Mouse (Mus musculus) thymus, postnatal 14 days (tissue): Measurements from ENCODE around the gene Nkapd1.
"Not testable (repeated sequence)": the region's sequence is repeated elsewhere in the genome, so short reads cannot be mapped to it uniquely, and the experiment has no call there.

Experiments used
- DNase-seq: peaks from one replicate; pipeline ENCODE4 v3.0.0; 2021

Nkapd1 gene

DNA sequence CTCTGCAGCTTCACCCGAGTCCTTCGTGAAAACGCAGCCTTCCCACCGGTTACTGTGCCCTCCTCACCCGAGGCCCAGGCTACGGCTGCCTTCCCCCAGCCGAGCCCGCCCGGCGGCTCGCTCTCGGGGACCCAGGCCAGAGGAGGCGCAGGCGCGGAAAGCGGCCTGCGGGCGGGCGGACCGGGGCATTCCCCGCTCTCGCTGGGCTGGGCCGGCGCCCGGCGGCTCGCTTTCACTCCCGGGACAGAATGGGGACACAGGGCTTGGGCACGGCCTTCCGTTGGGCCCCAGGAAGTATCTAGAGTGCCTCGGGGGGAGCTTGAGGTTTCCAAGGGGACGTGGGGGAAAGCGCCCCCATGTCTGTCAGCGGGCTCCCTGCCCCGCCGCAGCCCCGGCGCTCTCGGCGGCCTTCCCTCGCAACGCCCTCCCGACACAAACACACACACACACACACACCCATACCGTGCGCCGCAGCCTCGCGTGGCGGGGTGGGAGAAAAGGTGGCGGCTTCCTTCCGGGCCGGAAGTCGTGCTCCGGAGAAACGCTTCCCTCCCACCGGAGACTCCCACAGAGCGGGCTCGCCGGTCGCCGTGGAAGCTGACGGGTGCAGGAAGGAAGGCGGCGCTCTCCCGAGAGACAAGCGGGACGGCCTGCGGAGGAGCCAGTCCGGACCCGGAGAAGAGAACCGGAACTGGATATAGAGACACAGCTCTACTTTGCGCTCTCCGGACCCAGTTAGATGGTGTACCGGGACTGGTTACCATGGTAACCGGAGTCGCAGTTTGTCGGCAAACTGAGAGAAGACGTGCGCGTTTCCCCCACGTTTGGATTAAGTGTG, at the start of gene Nkapd1, which contains the start of gene Pih1d2:
Gene Nkapd1, minus strand, starts transcription at position 699 of the 838 bp plus-strand sequence.
Gene Pih1d2, plus strand, starts transcription at position 556 of the 838 bp plus-strand sequence.
- peak; percentile 87 for DNase-seq

DNA sequence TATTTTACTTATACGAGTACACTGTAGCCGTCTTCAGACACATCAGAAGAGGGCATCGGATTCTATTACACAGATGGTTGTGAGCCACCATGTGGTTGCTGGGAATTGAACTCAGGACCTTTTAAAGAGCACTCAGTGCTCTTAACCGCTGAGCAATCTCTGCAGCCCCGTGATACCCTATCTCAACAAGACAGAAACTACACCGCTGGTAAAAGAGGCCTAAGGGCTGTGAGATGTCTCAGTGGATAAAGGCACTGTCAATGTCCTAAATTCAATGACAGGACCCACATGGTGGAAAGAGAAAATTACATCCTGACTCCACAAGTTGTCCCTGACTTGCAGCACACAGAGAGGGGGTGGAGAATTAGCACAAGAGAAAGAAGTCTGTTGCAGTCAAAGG, 49.2 kb upstream of the Nkapd1 start:
- no peak for DNase-seq

GRCm38 (mm10) chr9:50664826-50665225, 47.6 kb upstream of the Nkapd1 start:
- DNase-seq, result no peak

GRCm38 (mm10) chr9:50660431-50660830, 43.2 kb upstream of the Nkapd1 start:
- DNase-seq, result peak; percentile 55

DNA sequence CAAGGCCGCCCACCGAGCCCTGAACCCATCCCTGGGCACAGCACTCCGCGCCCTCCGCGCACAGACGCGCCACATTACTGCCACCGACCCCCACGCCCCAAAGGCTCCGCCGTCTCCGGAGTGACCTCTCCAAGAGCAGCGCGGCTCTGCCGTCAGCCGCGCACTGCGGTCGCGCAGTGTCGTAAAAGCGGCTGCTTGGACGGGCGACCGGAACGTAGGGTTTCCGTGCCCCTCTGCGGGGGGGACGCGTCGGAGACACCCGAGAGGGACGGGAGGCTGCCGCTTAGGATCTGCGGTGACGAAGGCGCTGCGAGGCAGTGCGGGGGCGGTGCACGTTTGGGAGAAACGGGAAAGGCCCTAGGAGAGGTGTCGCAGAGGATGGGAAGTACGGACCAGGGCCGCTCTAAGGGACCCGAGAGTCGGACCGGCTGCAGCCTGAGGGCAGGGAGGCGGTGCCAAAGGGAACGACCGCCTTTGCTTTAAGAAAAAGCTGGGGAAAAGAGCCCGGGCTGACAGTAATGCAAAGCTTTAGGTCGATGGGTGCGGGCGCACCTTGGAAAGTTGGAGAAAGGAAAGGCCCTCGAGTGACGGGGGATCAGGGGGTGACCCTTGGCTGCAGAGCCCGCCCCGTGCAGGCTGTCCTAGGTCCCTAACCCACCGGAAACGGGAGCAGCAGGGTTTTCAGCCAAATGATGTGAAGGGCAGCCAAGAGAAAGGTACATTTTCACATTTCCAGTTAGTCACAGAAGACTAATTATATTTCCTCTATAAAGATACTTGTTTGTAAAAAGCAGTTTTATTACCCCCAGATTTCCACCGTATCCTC, 42.3 kb upstream of the Nkapd1 start, which contains the start of gene Dlat:
Gene Dlat, minus strand, starts transcription at position 389 of the 826 bp plus-strand sequence.
- peak; percentile 86 for DNase-seq

- DNase-seq, result no peak
Observed at GRCm38 (mm10) chr9:50658941-50659388, 41.7 kb upstream of the Nkapd1 start.

DNA sequence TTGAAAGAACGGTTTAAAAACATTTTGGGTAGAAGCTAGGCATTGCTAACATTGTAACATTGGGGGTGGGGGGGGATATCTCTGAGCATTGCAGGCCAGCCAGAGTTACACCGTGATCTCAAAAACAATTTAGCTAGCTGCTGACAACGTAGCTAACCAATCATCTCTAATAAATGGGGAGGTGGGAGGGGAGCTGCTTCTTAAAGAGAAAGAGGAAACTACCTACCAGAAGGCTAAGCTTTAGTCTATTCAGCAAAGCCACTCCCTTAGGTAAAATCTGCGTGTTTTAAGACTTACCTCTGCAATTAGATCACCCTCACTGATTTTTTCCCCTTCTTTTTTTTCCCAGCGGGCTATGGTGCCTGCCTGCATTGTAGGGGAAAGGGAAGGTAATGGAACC, 41.1 kb upstream of the Nkapd1 start:
- no peak for DNase-seq

DNA sequence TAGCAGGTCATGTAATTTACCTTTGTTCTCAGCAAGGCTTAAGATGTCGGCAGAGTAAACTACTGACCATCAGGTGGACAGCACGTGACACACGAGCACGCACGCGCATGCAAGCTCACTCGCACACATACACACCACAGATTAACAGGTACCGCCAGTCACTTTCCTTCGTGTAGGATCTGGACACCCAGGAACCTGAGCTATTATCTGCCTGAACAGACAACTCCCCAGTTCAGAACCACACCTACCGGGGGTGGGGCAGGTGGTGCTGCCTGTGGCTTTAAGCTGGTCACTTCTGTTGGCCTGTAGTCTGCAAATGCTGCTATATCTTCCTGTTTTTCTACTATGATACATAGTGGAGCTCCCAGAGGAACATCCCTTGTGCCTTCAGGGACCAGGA, 33.2 kb upstream of the Nkapd1 start:
- no peak for DNase-seq

DNA sequence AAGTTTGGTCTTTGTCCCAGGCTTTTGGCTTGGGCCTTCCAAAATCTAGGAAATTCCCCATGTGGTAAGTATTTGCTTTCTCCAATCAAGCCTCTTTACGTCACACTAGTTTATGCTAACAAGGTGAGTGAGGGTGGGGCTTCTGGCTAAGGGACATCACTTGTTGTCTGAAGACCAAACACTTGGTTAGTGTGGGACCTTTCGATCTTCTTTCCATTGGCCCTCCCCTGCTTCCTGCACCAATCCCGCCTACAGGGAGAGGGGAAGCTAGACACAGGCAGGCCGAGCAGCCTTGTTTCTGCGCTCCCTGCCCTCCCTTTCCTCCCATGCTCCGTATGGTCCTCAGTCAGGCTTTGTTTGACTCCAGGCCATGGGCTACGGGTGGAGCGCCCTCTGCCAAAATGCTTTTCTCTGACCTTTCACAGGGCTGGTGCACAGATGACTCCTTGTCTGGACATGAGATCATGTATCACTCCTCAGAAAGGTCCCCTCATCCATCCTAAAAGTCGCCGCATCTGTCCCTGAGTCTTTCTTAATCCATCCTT, 29.6 kb upstream of the Nkapd1 start:
- DNase-seq, result no peak

GRCm38 (mm10) chr9:50634270-50634669, 17.0 kb upstream of the Nkapd1 start:
- DNase-seq, result no peak

GRCm38 (mm10) chr9:50633059-50633458, 15.8 kb upstream of the Nkapd1 start:
- peak; percentile 13 for DNase-seq

GRCm38 (mm10) chr9:50632016-50632688, 14.9 kb upstream of the Nkapd1 start:
- DNase-seq, result no peak

DNA sequence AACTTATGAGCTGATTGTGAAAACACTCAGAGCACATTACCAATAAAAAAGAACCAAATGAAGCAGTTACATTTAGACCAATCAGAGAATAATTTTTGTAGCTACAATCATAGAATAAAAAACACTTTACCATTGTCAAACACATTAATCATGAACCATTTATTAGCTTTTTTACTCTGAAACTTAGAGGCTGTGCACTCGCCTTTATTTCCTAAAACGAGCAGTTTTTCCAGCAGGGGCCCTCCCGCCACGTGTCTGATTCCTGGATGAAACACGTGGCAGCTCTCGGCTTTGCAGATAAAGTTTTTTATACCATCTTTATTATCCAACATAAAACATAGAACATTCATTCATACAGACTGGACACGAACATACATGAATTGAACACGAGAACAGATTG, 13.6 kb upstream of the Nkapd1 start:
- not testable (repeated sequence) for DNase-seq

DNA sequence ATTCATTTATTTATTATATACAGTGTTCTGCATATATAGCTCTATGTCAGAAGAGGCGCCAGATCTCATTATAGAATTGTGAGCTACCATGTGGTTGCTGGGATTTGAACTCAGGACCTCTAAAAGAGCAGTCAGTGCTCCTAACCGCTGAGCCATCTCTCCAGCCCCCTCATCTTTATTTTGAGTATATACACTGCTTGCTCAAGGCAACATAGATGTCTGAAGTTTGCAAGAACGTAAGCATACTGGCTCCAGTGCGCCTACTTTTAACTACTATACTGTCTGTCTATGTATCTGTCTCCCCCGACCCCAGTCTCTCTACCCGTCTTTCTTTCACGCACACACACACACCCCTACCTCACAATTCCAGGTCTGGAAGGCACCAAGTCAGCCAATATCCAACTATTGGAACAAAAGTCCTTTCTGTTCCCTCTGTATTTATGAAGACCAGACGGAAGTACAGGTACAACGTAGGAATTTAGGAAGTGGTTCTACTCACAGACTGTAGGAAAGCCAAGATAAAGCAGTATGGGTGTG, 598 bp upstream of the Nkapd1 start:
- DNase-seq, result no peak

GRCm38 (mm10) chr9:50616161-50616560, 1.1 kb downstream of the Nkapd1 start:
- no peak for DNase-seq

GRCm38 (mm10) chr9:50612115-50612514, 5.1 kb downstream of the Nkapd1 start:
- no peak for DNase-seq

GRCm38 (mm10) chr9:50604338-50604737, 12.9 kb downstream of the Nkapd1 start:
- no peak for DNase-seq

GRCm38 (mm10) chr9:50603998-50604324, 13.3 kb downstream of the Nkapd1 start:
- DNase-seq, result no peak

- DNase-seq, result peak; percentile 94
Observed at GRCm38 (mm10) chr9:50603189-50603997, 13.9 kb downstream of the Nkapd1 start, which contains the start of the genes Sdhd and Timm8b. Gene Sdhd, minus strand, starts transcription at chr9:50603812. Gene Timm8b, plus strand, starts transcription at chr9:50603910.

- no peak for DNase-seq
Observed at GRCm38 (mm10) chr9:50602055-50602845, 15.0 kb downstream of the Nkapd1 start.

GRCm38 (mm10) chr9:50601536-50601935, 15.7 kb downstream of the Nkapd1 start:
- DNase-seq, result no peak
